Mouse (Mus musculus): ENCODE results near the gene Tia1. TPM values are rescaled to one million over a fixed set of nuclear protein-coding genes. Genes with fewer than 3 reads are reported as not detected.
A peak's percentile ranks its signal among the peaks of the same experiment; 100 is the strongest.
"Not testable (repeated sequence)": the region's sequence is repeated elsewhere in the genome, so short reads cannot be mapped to it uniquely, and the experiment has no call there.

Gene Tia1
- polyA plus RNA-seq, 1 experiment from 2014 or later = 132 TPM

DNA sequence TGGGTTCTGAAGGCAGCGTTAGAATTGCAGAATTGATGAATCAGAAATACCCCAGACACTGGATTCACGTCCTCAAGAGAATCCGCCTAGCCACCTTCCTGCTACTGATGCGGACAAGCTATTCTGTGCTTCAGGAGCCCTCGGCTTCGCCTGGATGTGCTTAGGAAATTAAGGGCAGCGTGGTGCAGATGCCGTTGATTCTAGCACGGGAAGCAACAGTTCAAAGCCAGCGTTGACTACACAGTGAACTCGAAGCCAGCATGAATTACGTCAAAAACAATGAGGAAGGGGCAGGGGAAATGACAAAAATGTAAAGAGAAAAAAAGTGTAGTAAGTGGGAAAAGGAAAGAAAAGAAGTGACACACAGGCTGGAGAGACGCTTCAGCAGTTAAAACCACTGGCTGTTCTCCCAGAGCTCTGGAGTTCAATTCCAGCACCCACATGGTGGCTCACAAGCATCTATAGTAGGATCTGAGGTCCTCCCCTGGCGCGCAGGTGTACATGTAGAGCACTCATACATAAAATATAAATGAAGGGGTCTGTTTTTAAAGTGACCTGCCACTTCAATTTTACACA, 33.2 kb upstream of the Tia1 start, which contains the start of gene Snrpg:
TSS of gene Snrpg (plus strand) at position 541 of the 576 bp plus-strand sequence.
- Histone ChIP-seq H3K4me1 (replicated peaks) (peaks cover 18% of the 10 kb centered on the region; the same call in 1 of the 2 replicates), H3K4me2 (replicated peaks) (peak within 1 kb of the TSS; percentile 78), H3K27ac (peak within 1 kb of the TSS; percentile 92), H3K4me3 (replicated peaks) (peak within 1 kb of the TSS; percentile 77), H3K27me3 (replicated peaks) (no peaks in the 10 kb centered on the region), H3K9me3 (no peaks in the 10 kb centered on the region), H3K9ac (peak within 1 kb of the TSS; percentile 88), H3K36me3 (0 out of 2 replicates have a peak, but pooled peaks cover 6% of the 10 kb centered on the region)
- WGBS = 17% methylated on average over 15 of the region's 15 CpGs
- ATAC-seq = peak; percentile 49; the same call in 1 of the 2 replicates

GRCm38 (mm10) chr6:86371340-86371911, 32.6 kb upstream of the Tia1 start:
- Histone ChIP-seq H3K9ac (peak overlapping the region; percentile 88), H3K27ac (peak overlapping the region; percentile 92), H3K9me3 (no peaks in the 10 kb centered on the region), H3K36me3 (peaks cover 7% of the 10 kb centered on the region; the same call in 1 of the 2 replicates), H3K4me2 (replicated peaks) (peak overlapping the region; percentile 78), H3K4me3 (replicated peaks) (peak overlapping the region; percentile 77), H3K4me1 (replicated peaks) (peaks cover 17% of the 10 kb centered on the region; the same call in 1 of the 2 replicates), H3K27me3 (replicated peaks) (no peaks in the 10 kb centered on the region)
- under 1% methylated on average over 50 of the region's 50 CpGs for WGBS
- peak; percentile 96 for ATAC-seq

DNA sequence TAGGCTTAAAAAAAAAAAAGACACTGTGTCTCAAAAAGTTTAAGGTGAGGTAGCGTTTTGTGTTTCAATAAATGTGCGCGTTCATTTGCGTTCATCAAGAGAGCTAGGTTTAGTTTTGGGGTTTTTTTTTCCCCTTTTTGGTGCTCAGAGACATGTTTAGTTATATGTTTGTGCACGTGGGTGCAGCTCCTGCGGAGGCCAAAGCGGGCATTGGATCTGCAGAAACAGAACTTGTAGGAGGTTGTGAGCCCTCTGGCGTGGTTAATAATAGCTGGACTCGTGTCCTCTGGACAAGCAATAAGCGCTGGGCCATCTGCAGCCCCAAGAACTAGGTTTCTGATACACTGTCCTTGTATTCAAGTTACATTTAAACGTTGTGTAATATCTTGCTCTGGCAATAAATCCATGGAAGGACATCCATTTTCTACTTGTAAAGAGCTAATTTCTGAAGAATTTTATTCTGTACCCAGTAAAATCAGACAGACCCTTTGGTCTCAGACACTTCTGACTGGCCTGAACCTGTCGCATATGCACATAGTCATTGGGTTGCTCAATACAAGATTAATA, 32.0 kb upstream of the Tia1 start:
- Histone ChIP-seq H3K9ac (peak overlapping the region; percentile 88), H3K9me3 (no peaks in the 10 kb centered on the region), H3K27ac (peak overlapping the region; percentile 92; the same call in 1 of the 2 replicates), H3K4me3 (replicated peaks) (peak overlapping the region; percentile 77), H3K4me1 (replicated peaks) (peaks cover 14% of the 10 kb centered on the region; the same call in 1 of the 2 replicates), H3K27me3 (replicated peaks) (no peaks in the 10 kb centered on the region), H3K4me2 (replicated peaks) (peak overlapping the region; percentile 78), H3K36me3 (peaks cover 11% of the 10 kb centered on the region)
- ATAC-seq = no peak
- 2% methylated on average over 12 of the region's 12 CpGs for WGBS

GRCm38 (mm10) chr6:86373556-86373955, 30.5 kb upstream of the Tia1 start:
- no peak overlapping the region for H3K27ac ChIP-seq
- peaks cover 14% of the 10 kb centered on the region; the same call in 1 of the 2 replicates for H3K4me1 ChIP-seq (replicated peaks)
- H3K9ac ChIP-seq = no peak overlapping the region
- peaks cover 18% of the 10 kb centered on the region for H3K36me3 ChIP-seq
- no peaks in the 10 kb centered on the region for H3K9me3 ChIP-seq
- no peaks in the 10 kb centered on the region for H3K27me3 ChIP-seq (replicated peaks)
- no peak overlapping the region for H3K4me3 ChIP-seq (replicated peaks)
- whole genome bisulfite sequencing = 94% methylated on average over 6 of the region's 6 CpGs
- no peak for ATAC-seq
- H3K4me2 ChIP-seq (replicated peaks) = no peak overlapping the region

- Histone ChIP-seq H3K27ac (no peak overlapping the region), H3K4me2 (replicated peaks) (no peak overlapping the region), H3K36me3 (peaks cover 22% of the 10 kb centered on the region), H3K9ac (no peak overlapping the region), H3K4me1 (replicated peaks) (no peaks in the 10 kb centered on the region), H3K27me3 (replicated peaks) (no peaks in the 10 kb centered on the region), H3K4me3 (replicated peaks) (no peak overlapping the region), H3K9me3 (no peaks in the 10 kb centered on the region)
- ATAC-seq = no peak
- 89% methylated on average over 3 of the region's 3 CpGs for WGBS
These were observed 25.7 kb upstream of the Tia1 start for GRCm38 (mm10) chr6:86378341-86378740.

DNA sequence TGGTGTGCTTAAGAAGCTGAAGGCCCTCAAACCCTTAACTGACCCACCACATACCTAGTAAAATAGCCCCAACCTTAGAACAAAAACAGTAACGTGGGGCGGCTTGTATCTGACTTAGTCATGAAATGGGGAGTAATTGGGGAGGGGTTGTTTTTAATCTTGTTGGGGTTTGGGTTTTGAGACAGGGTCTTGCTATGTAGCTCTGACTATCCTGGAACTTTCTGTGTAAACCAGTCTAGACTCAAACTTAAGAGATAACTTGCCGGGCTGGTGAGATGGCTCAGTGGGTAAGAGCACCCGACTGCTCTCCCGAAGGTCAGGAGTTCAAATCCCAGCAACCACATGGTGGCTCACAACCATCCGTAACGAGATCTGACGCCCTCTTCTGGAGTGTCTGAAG, 23.9 kb upstream of the Tia1 start:
- H3K36me3 ChIP-seq = peaks cover 22% of the 10 kb centered on the region
- WGBS = 75% methylated on average over 8 of the region's 8 CpGs
- ATAC-seq; H3K9ac ChIP-seq; H3K27ac ChIP-seq; H3K27me3 ChIP-seq (replicated peaks); H3K9me3 ChIP-seq; H3K4me2 ChIP-seq (replicated peaks); H3K4me1 ChIP-seq (replicated peaks); H3K4me3 ChIP-seq (replicated peaks): not testable (repeated sequence)

GRCm38 (mm10) chr6:86382551-86382950, 21.5 kb upstream of the Tia1 start:
- H3K4me2 ChIP-seq (replicated peaks) = no peak overlapping the region
- H3K4me1 ChIP-seq (replicated peaks) = no peaks in the 10 kb centered on the region
- H3K9me3 ChIP-seq = no peaks in the 10 kb centered on the region
- no peak overlapping the region for H3K27ac ChIP-seq
- ATAC-seq = no peak
- H3K4me3 ChIP-seq (replicated peaks) = no peak overlapping the region
- no peaks in the 10 kb centered on the region for H3K27me3 ChIP-seq (replicated peaks)
- H3K36me3 ChIP-seq = peaks cover 16% of the 10 kb centered on the region
- no peak overlapping the region for H3K9ac ChIP-seq

DNA sequence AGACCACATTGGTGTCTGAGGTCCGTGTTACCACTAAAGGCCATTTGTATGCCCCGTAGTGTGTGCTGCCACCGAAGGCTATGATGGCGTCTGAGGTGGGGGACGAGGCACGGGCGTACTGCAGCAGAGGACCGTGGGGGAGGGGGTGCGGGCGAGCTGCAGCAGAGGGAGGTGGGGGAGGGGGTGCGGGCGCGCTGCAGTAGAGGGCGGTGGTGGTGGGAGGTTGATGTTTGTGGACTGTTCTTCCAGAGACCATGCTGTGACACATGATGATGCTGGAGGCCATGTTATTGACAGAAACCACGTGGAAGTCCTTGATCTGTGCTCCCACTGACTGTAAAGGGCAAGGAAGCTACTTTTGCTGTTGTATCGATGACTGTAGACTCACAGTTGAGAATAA, 20.6 kb upstream of the Tia1 start:
- ATAC-seq = no peak
- H3K9me3 ChIP-seq = no peaks in the 10 kb centered on the region
- H3K4me1 ChIP-seq (replicated peaks) = no peaks in the 10 kb centered on the region
- no peaks in the 10 kb centered on the region for H3K27me3 ChIP-seq (replicated peaks)
- H3K27ac ChIP-seq = no peak overlapping the region
- H3K36me3 ChIP-seq = peaks cover 11% of the 10 kb centered on the region
- H3K4me3 ChIP-seq (replicated peaks) = no peak overlapping the region
- H3K4me2 ChIP-seq (replicated peaks) = no peak overlapping the region
- H3K9ac ChIP-seq = no peak overlapping the region
- WGBS = 43% methylated on average over 16 of the region's 16 CpGs

DNA sequence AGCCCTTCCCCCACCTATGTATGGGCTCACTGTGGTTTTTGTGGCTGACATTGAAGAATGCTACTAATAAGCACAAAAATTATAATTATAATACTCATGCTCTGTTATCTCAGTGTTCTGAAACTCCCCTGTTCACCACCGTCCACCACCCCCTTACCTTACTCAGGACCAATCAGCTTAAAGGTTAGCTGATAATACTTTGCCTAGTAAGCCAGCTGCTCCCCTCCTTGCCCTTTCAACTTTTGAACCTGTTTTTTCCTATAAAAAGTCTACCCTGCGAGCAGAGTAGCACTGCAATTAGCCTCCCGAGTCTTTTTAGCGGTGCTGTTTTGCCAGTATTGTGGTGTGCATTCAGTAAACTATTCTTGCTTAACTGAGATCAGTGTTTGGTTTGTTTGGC, 19.3 kb upstream of the Tia1 start:
- no peak for ATAC-seq
- Histone ChIP-seq H3K36me3 (peaks cover 16% of the 10 kb centered on the region), H3K4me3 (replicated peaks) (no peak overlapping the region), H3K27ac (no peak overlapping the region), H3K9me3 (no peaks in the 10 kb centered on the region), H3K4me2 (replicated peaks) (no peak overlapping the region), H3K9ac (no peak overlapping the region), H3K27me3 (replicated peaks) (no peaks in the 10 kb centered on the region), H3K4me1 (replicated peaks) (no peaks in the 10 kb centered on the region)
- WGBS = 55% methylated on average over 4 of the region's 4 CpGs

DNA sequence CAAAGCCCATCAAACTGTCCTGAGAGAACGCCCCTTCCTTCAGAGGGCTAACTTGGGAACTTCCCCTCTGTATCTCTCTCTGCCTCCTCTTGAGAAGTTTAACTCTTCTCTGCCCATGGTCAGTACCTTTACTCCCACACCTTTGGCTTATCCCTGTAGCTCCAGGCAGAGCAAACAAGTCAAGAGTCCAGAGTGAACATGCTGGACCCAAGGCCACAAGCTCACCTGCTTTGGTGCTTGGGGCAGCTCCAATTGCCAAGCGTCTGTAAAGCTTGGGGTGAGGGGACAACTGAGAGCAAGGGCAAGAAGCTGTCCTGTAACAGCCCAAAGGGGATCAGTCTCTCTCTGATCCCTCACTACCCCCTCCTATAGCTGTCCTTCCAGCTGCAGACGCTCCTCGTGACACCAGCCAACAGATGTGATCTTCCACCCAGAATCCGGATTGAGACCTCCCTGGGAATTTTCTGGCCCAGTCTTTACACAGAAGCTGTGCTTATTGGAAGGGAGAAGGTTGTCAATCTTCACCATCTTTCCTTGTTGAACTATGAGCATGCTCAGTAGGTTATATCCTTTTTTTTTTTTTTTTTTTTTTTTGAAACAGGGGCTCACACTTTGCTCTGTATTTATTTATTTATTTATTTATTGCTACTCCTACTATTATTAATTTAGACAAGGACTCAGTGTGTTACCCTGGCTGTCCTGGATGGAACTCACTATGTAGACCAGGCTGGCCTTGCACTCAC, 18.5 kb upstream of the Tia1 start:
- Histone ChIP-seq H3K4me3 (replicated peaks) (no peak overlapping the region), H3K9ac (no peak overlapping the region), H3K4me1 (replicated peaks) (no peaks in the 10 kb centered on the region), H3K27me3 (replicated peaks) (no peaks in the 10 kb centered on the region), H3K36me3 (peaks cover 23% of the 10 kb centered on the region), H3K4me2 (replicated peaks) (no peak overlapping the region), H3K9me3 (no peaks in the 10 kb centered on the region), H3K27ac (no peak overlapping the region)
- peak; percentile 25; the same call in 1 of the 2 replicates for ATAC-seq
- WGBS = 83% methylated on average over 5 of the region's 5 CpGs

GRCm38 (mm10) chr6:86387313-86387712, 16.7 kb upstream of the Tia1 start:
- Histone ChIP-seq H3K9me3 (no peaks in the 10 kb centered on the region), H3K4me3 (replicated peaks) (no peak overlapping the region), H3K27me3 (replicated peaks) (no peaks in the 10 kb centered on the region), H3K36me3 (peaks cover 39% of the 10 kb centered on the region), H3K4me1 (replicated peaks) (no peaks in the 10 kb centered on the region), H3K9ac (no peak overlapping the region), H3K27ac (no peak overlapping the region), H3K4me2 (replicated peaks) (no peak overlapping the region)
- 86% methylated on average over 12 of the region's 12 CpGs for WGBS
- ATAC-seq = no peak

GRCm38 (mm10) chr6:86388461-86388860, 15.6 kb upstream of the Tia1 start:
- H3K27ac ChIP-seq = no peak overlapping the region
- no peaks in the 10 kb centered on the region for H3K9me3 ChIP-seq
- no peaks in the 10 kb centered on the region for H3K27me3 ChIP-seq (replicated peaks)
- no peaks in the 10 kb centered on the region for H3K4me1 ChIP-seq (replicated peaks)
- no peak for ATAC-seq
- H3K36me3 ChIP-seq = peaks cover 41% of the 10 kb centered on the region
- H3K9ac ChIP-seq = no peak overlapping the region
- no peak overlapping the region for H3K4me3 ChIP-seq (replicated peaks)
- 79% methylated on average over 18 of the region's 18 CpGs for WGBS
- H3K4me2 ChIP-seq (replicated peaks) = no peak overlapping the region
